Mouse (Mus musculus) C2C12 (cell line): ENCODE measurements around the gene Actr6.

ENCODE experiments used
- CEBPB ChIP-seq: IDR thresholded peaks from one replicate; pipeline ENCODE4 v1.6.1; 2011; ENCODE audit warnings: low read depth, mild to moderate bottlenecking, control low read depth, moderate library complexity
- CTCF ChIP-seq: IDR thresholded peaks from one replicate; pipeline ENCODE4 v1.5.1; 2011; ENCODE audit not compliant: control insufficient read depth, insufficient read depth, insufficient read length
- FOSL1 ChIP-seq: IDR thresholded peaks from one replicate; pipeline ENCODE4 v1.8.0; 2011; ENCODE audit warnings: mild to moderate bottlenecking, low read length; ENCODE audit not compliant: poor library complexity, insufficient read depth, severe bottlenecking
- MAX ChIP-seq: IDR thresholded peaks from one replicate; pipeline ENCODE4 v1.6.1; 2011; ENCODE audit warnings: mild to moderate bottlenecking, control low read depth
- MYOD1 ChIP-seq: IDR thresholded peaks from one replicate; pipeline ENCODE4 v1.6.1; 2011; ENCODE audit warnings: low read depth; ENCODE audit not compliant: control insufficient read depth, insufficient read length
- USF1 ChIP-seq: IDR thresholded peaks from one replicate; pipeline ENCODE4 v1.6.1; 2011; ENCODE audit warnings: low read depth, mild to moderate bottlenecking, control low read depth, moderate library complexity

DNA sequence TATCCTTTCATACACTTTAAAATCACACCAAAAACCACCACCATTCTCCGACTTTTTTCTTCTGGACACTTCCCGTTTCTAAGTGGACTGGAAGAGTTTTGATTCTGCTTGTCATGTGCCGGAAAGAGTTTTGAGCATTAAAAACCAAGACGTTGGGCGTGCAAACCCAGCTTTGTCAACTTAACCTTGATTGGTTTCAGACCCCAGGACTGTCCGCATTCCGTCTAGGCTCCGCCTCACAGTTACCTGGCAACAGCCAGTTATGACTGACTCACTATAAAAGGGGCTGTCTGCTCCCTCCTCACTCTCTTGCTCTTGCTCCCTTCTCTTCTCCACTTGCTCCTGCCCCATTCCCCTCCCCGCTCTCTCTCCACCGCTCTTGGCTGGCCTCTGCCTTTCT is 23.4 kb downstream of the Actr6 start:
- no peak for TF ChIP-seq CEBPB
- TF ChIP-seq CTCF: no peak
- TF ChIP-seq MYOD1: no peak
- TF ChIP-seq FOSL1: no peak
- TF ChIP-seq USF1: no peak
- no peak for TF ChIP-seq MAX
